Mouse (Mus musculus) common myeloid progenitor, adult 5-6 weeks (primary cell): ENCODE data around the gene Timp2. TPM values are rescaled to one million over a fixed set of nuclear protein-coding genes. Genes with fewer than 3 reads are reported as not detected.

Experiments used
- ATAC-seq: replicated peaks from 2 replicates; pipeline ENCODE4 v1.8.0; 2016; ENCODE audit warnings: low read depth, mild to moderate bottlenecking, moderate TSS enrichment, inconsistent platforms; ENCODE audit not compliant: poor library complexity, severe bottlenecking
- total RNA-seq: library from RNA; stranded (forward); fragments of 200-1000, 187-1606 nt; gene quantifications from 2 replicates; pipeline ENCODE4 v1.2.3, GENCODE M21; 2017

The Timp2 gene
- total RNA-seq, 1 experiment from 2014 or later, result 8.9 TPM

DNA sequence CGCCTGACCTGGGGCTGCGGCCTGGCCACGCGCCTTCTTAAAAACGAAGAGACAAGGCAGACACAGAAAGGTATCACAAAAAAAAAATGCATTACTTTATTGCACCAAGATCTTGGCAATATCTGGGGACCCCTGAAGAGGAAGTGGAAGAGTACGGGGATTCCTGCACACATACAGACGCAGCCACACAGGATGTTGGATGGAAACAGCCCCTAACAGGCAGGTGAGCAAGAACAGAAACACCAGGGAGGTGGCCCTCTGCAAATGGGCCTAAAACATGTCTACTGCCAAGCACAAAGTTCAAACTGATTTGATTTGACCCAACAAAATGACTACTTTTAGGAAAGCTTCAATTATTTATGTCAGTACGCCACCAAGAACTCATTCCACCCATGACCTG is 96.0 kb downstream of the Timp2 start:
- ATAC-seq, result no peak

DNA sequence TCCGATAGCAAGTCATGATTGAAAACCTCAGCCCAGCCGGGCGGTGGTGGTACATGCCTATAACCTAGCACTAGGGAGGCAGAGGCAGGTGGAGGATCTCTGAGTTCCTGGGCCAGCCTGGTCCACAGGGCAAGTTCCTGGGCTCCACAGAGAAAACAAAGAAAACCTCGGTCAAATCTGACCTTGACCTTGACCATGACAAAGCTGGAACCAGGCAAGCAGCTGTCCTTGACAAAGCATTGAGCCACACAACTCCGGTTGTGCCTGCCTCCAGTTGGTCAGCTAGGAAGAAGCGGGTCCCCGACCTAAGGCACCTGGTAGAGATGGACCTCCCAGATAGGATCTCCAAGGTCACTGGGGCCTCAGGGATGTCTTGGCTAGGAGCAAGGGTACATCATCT is 99.2 kb downstream of the Timp2 start:
- ATAC-seq, result no peak

DNA sequence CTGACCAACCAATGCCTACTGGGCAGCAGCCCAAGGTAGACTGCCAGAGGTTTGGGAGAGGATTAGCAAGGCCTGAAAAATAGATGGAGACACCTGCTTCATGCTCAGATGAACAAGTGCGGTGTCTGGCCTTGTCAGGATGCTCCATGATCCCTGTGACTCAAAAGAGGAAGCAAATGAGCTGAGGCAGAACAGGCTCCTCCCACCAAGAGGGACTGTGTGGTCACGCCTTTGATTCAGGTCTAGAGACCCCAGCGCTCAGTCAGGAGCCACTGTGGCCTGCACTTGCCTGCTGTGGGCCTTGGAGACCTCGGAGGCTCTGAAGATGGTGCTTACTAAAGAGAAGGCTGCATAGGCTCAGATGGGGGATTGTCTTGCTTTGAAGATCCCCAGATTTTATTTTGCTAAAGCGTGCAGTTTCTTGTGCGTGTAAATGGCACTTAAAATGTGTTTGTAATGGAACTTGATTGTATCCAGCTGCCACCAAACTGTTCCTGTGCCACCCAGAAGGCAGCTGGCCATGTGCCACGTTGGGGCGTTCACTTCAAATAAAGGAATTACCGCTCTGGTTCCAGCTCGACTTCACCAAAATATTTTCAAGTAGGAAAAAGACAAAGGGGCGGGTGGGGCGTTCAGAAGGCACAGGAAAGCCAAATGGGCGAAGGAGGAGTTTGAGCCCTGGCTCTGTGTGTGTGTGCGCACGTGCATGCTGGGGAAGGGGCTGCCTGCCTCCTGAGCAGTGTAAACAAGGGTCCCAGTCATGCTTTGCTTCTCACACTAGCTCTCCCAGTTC is 101.2 kb downstream of the Timp2 start:
- peak; percentile 86 for ATAC-seq

DNA sequence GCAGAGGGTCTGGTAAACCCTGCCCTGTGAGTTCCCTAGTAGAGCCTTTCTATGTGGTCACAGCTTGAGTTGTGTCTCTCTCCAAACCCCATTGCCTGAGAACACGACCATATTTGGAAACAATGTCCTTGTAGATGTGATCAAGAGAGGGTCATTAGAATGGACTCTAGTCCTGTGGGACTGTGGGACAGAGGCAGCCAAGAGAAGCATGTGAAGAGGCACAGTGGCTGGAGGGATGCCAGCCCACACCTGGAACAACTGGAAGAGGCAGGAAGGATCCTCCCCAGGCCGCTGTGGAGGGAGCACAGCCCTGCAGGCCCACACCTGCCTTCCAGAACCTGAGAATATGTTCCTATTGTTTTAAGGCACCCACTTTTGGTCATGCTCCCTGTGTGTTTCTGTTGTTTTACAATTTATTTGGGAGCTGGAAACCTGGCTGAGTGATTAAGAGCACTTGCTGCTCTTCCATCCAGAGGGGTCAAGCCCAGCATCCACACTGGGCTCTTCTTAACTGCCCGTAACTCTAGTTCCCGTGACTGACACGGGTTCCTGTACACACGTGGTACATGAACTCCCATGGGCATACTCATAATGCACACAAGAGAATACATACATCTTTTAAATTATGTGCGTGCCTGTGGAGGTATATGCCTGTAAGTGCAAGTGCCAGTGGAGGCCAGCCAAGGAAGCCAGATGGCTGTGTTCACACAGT is 101.9 kb downstream of the Timp2 start:
- no peak for ATAC-seq

Other genes starting within 250 kb of the Timp2 start
- not detected in 2 replicates for gene Dnah17, start 225.1 kb downstream of the Timp2 start, total RNA-seq
- 35.6 and 37.5 TPM in 2 replicates for gene Cyth1, start 107.1 kb downstream of the Timp2 start, total RNA-seq
- 9.9 and 14.9 TPM in 2 replicates for gene Usp36, start 65.5 kb downstream of the Timp2 start, total RNA-seq
- not detected in 2 replicates for gene Cep295nl, start 13.2 kb downstream of the Timp2 start, total RNA-seq
- 107 and 108 TPM in 2 replicates for gene Lgals3bp, start 46.4 kb upstream of the Timp2 start, total RNA-seq
- 12.1 and 21.0 TPM in 2 replicates for gene Cant1, start 63.3 kb upstream of the Timp2 start, total RNA-seq
- gene C1qtnf1, start 72.5 kb upstream of the Timp2 start, total RNA-seq, result not detected in 2 replicates
- 2.8 and 4.6 TPM in 2 replicates for gene Engase, start 121.1 kb upstream of the Timp2 start, total RNA-seq